Mouse (Mus musculus): ENCODE results near the gene Nbeal2. TPM values are rescaled to one million over a fixed set of nuclear protein-coding genes. Genes with fewer than 3 reads are reported as not detected.

Nbeal2 gene
- 5.7 and 6.2 TPM in 2 replicates for polyA plus RNA-seq (2015; fragmentation: Nextera tagmentation; extraction: Ambion mirVana)

GRCm38 (mm10) chr9:110653655-110654461, at the start of gene Nbeal2:
Gene Nbeal2, minus strand, starts transcription at chr9:110654161.
- H3K9me3 ChIP-seq (ENCODE audit: control insufficient read depth, low read length) = no peaks in the 10 kb centered on the region
- peak within 1 kb of the TSS; percentile 77 for H3K9ac ChIP-seq (ENCODE audit: low read length)
- no peaks in the 10 kb centered on the region for H3K27me3 ChIP-seq (ENCODE audit: control insufficient read depth, insufficient read depth, low read length)
- DNase-seq (ENCODE audit: low spot score) (peak; percentile 97), ATAC-seq (ENCODE audit: low FRiP score, low TSS enrichment) (peak; percentile 89)
- H3K4me1 ChIP-seq (replicated peaks; ENCODE audit: control insufficient read depth, insufficient read depth) = peaks cover 8% of the 10 kb centered on the region
- H3K36me3 ChIP-seq (ENCODE audit: control insufficient read depth, insufficient read depth, low read length) = no peaks in the 10 kb centered on the region
- H3K4me3 ChIP-seq (ENCODE audit: low read depth, low read length) = peak within 1 kb of the TSS; percentile 65
- WGBS = under 1% methylated on average over 52 of the region's 75 CpGs
- peak within 1 kb of the TSS; percentile 90 for H3K27ac ChIP-seq (replicated peaks)
- peak within 1 kb of the TSS; percentile 99 for H3K4me2 ChIP-seq (replicated peaks; ENCODE audit: low read depth)
- no peak for TF ChIP-seq EP300 (optimal IDR thresholded peaks at IDR 0.05)
- peak; percentile 20; the same call in 1 of the 2 replicates for TF ChIP-seq CTCF (IDR thresholded peaks at IDR 0.05; ENCODE audit: low read depth)

GRCm38 (mm10) chr9:110702848-110703247, 48.9 kb upstream of the Nbeal2 start:
- ATAC-seq (ENCODE audit: low FRiP score, low TSS enrichment) (peak; percentile 46; the same call in 1 of the 2 replicates), DNase-seq (ENCODE audit: low spot score) (peak; percentile 56)
- TF ChIP-seq EP300 (optimal IDR thresholded peaks at IDR 0.05) = no peak
- no peak for TF ChIP-seq CTCF (IDR thresholded peaks at IDR 0.05; ENCODE audit: low read depth)
- Histone ChIP-seq H3K9ac (ENCODE audit: low read length) (no peak overlapping the region), H3K9me3 (ENCODE audit: control insufficient read depth, low read length) (no peaks in the 10 kb centered on the region), H3K4me1 (replicated peaks; ENCODE audit: control insufficient read depth, insufficient read depth) (no peaks in the 10 kb centered on the region), H3K36me3 (ENCODE audit: control insufficient read depth, insufficient read depth, low read length) (peaks cover 2% of the 10 kb centered on the region; the same call in 1 of the 2 replicates), H3K27me3 (ENCODE audit: control insufficient read depth, insufficient read depth, low read length) (no peaks in the 10 kb centered on the region), H3K27ac (replicated peaks) (peak overlapping the region; percentile 73), H3K4me3 (ENCODE audit: low read depth, low read length) (no peak overlapping the region), H3K4me2 (replicated peaks; ENCODE audit: low read depth) (no peak overlapping the region)
- 75% methylated on average over 1 of the region's 1 CpGs for WGBS

GRCm38 (mm10) chr9:110701114-110702032, 47.4 kb upstream of the Nbeal2 start:
- WGBS = 79% methylated on average over 12 of the region's 12 CpGs
- ATAC-seq (ENCODE audit: low FRiP score, low TSS enrichment) (no peak), DNase-seq (ENCODE audit: low spot score) (no peak)
- H3K9me3 ChIP-seq (ENCODE audit: control insufficient read depth, low read length) = no peaks in the 10 kb centered on the region
- H3K36me3 ChIP-seq (ENCODE audit: control insufficient read depth, insufficient read depth, low read length) = peaks cover 2% of the 10 kb centered on the region; the same call in 1 of the 2 replicates
- H3K4me1 ChIP-seq (replicated peaks; ENCODE audit: control insufficient read depth, insufficient read depth) = no peaks in the 10 kb centered on the region
- no peak overlapping the region for H3K27ac ChIP-seq (replicated peaks)
- TF ChIP-seq EP300 (optimal IDR thresholded peaks at IDR 0.05) = no peak
- TF ChIP-seq CTCF (IDR thresholded peaks at IDR 0.05; ENCODE audit: low read depth) = no peak
- H3K27me3 ChIP-seq (ENCODE audit: control insufficient read depth, insufficient read depth, low read length) = no peaks in the 10 kb centered on the region
- H3K4me2 ChIP-seq (replicated peaks; ENCODE audit: low read depth) = no peak overlapping the region
- H3K9ac ChIP-seq (ENCODE audit: low read length) = no peak overlapping the region
- no peak overlapping the region for H3K4me3 ChIP-seq (ENCODE audit: low read depth, low read length)

GRCm38 (mm10) chr9:110699574-110699973, 45.6 kb upstream of the Nbeal2 start:
- Histone ChIP-seq H3K4me2 (replicated peaks; ENCODE audit: low read depth) (no peak overlapping the region), H3K36me3 (ENCODE audit: control insufficient read depth, insufficient read depth, low read length) (peaks cover 4% of the 10 kb centered on the region; the same call in 1 of the 2 replicates), H3K9me3 (ENCODE audit: control insufficient read depth, low read length) (no peaks in the 10 kb centered on the region), H3K9ac (ENCODE audit: low read length) (no peak overlapping the region), H3K4me3 (ENCODE audit: low read depth, low read length) (no peak overlapping the region), H3K27ac (replicated peaks) (peak overlapping the region; percentile 58), H3K27me3 (ENCODE audit: control insufficient read depth, insufficient read depth, low read length) (no peaks in the 10 kb centered on the region), H3K4me1 (replicated peaks; ENCODE audit: control insufficient read depth, insufficient read depth) (no peaks in the 10 kb centered on the region)
- 65% methylated on average over 3 of the region's 3 CpGs for WGBS
- DNase-seq (ENCODE audit: low spot score) (peak; percentile 36), ATAC-seq (ENCODE audit: low FRiP score, low TSS enrichment) (peak; percentile 58)
- TF ChIP-seq CTCF (IDR thresholded peaks at IDR 0.05; ENCODE audit: low read depth) (no peak), EP300 (optimal IDR thresholded peaks at IDR 0.05) (no peak)

GRCm38 (mm10) chr9:110697465-110697864, 43.5 kb upstream of the Nbeal2 start:
- WGBS = 61% methylated on average over 3 of the region's 3 CpGs
- no peak for DNase-seq (ENCODE audit: low spot score)
- H3K27ac ChIP-seq (replicated peaks) = peak overlapping the region; percentile 86

More at GRCm38 (mm10) chr9:110697465-110697864, 43.5 kb upstream of the Nbeal2 start:
- H3K27me3 ChIP-seq (ENCODE audit: control insufficient read depth, insufficient read depth, low read length) = no peaks in the 10 kb centered on the region
- no peaks in the 10 kb centered on the region for H3K4me1 ChIP-seq (replicated peaks; ENCODE audit: control insufficient read depth, insufficient read depth)
- peak; percentile 72 for ATAC-seq (ENCODE audit: low FRiP score, low TSS enrichment)
- H3K4me2 ChIP-seq (replicated peaks; ENCODE audit: low read depth) = no peak overlapping the region
- H3K9me3 ChIP-seq (ENCODE audit: control insufficient read depth, low read length) = no peaks in the 10 kb centered on the region
- H3K4me3 ChIP-seq (ENCODE audit: low read depth, low read length) = no peak overlapping the region
- no peak overlapping the region for H3K9ac ChIP-seq (ENCODE audit: low read length)
- 0 out of 2 replicates have a peak, but pooled peaks cover 7% of the 10 kb centered on the region for H3K36me3 ChIP-seq (ENCODE audit: control insufficient read depth, insufficient read depth, low read length)
- TF ChIP-seq CTCF (IDR thresholded peaks at IDR 0.05; ENCODE audit: low read depth) (no peak), EP300 (optimal IDR thresholded peaks at IDR 0.05) (no peak)
